Mouse (Mus musculus): Measurements from ENCODE around the gene Hist1h1e. TPM values are rescaled to one million over a fixed set of nuclear protein-coding genes. Genes with fewer than 3 reads are reported as not detected.
"Not testable (repeated sequence)": the region's sequence is repeated elsewhere in the genome, so short reads cannot be mapped to it uniquely, and the experiment has no call there.

The Hist1h1e gene
- polyA plus RNA-seq, 1 experiment = 2.4 TPM

- no peaks in the 10 kb centered on the region for H3K27me3 ChIP-seq (ENCODE audit: control insufficient read depth, insufficient read depth, low read length)
- peak within 1 kb of the TSS; percentile 73 for H3K4me3 ChIP-seq (ENCODE audit: low read depth, low read length)
- no peaks in the 10 kb centered on the region for H3K4me1 ChIP-seq (ENCODE audit: control insufficient read depth, insufficient read depth, insufficient read length, low read length)
- 1% methylated on average over 18 of the region's 18 CpGs for WGBS
- no peaks in the 10 kb centered on the region for H3K36me3 ChIP-seq (ENCODE audit: control insufficient read depth, insufficient read depth, low read length)
- H3K27ac ChIP-seq (ENCODE audit: insufficient read depth, low read depth, low read length) = peak within 1 kb of the TSS; percentile 79
- no peak for TF ChIP-seq POLR2A (IDR thresholded peaks at IDR 0.05; ENCODE audit: low read depth, low read length)
- no peak for TF ChIP-seq CTCF (IDR thresholded peaks at IDR 0.05; ENCODE audit: extremely low read depth, insufficient read length, insufficient replicate concordance, low read depth, low read length)
These were observed 47.0 kb downstream of the Hist1h1e start, which contains the start of gene Hist1h3d for GRCm38 (mm10) chr13:23575271-23575851. TSS of gene Hist1h3d (plus strand) at chr13:23575763.

- peak overlapping the region; percentile 79 for H3K27ac ChIP-seq (ENCODE audit: insufficient read depth, low read depth, low read length)
- 3% methylated on average over 15 of the region's 39 CpGs for WGBS
- H3K27me3 ChIP-seq (ENCODE audit: control insufficient read depth, insufficient read depth, low read length); H3K4me1 ChIP-seq (ENCODE audit: control insufficient read depth, insufficient read depth, insufficient read length, low read length); H3K36me3 ChIP-seq (ENCODE audit: control insufficient read depth, insufficient read depth, low read length): not testable (repeated sequence)
- peak overlapping the region; percentile 52 for H3K4me3 ChIP-seq (ENCODE audit: low read depth, low read length)
These were observed 47.7 kb downstream of the Hist1h1e start for GRCm38 (mm10) chr13:23574546-23575170.

GRCm38 (mm10) chr13:23573898-23574524 is 48.3 kb downstream of the Hist1h1e start, which contains the start of the genes Hist1h2bf and Hist1h2ad:
TSS of gene Hist1h2bf (minus strand) at chr13:23574196.
TSS of gene Hist1h2ad (plus strand) at chr13:23574381.
- not testable (repeated sequence) for H3K36me3 ChIP-seq (ENCODE audit: control insufficient read depth, insufficient read depth, low read length); H3K4me1 ChIP-seq (ENCODE audit: control insufficient read depth, insufficient read depth, insufficient read length, low read length); H3K27me3 ChIP-seq (ENCODE audit: control insufficient read depth, insufficient read depth, low read length)
- WGBS = under 1% methylated on average over 42 of the region's 42 CpGs
- Histone ChIP-seq H3K27ac (ENCODE audit: insufficient read depth, low read depth, low read length) (peak within 1 kb of the TSS; percentile 89), H3K4me3 (ENCODE audit: low read depth, low read length) (peak within 1 kb of the TSS; percentile 65)

- H3K4me1 ChIP-seq (ENCODE audit: control insufficient read depth, insufficient read depth, insufficient read length, low read length); H3K27me3 ChIP-seq (ENCODE audit: control insufficient read depth, insufficient read depth, low read length); H3K36me3 ChIP-seq (ENCODE audit: control insufficient read depth, insufficient read depth, low read length): not testable (repeated sequence)
- Histone ChIP-seq H3K27ac (ENCODE audit: insufficient read depth, low read depth, low read length) (peak overlapping the region; percentile 89), H3K4me3 (ENCODE audit: low read depth, low read length) (peak overlapping the region; percentile 65)
- 5% methylated on average over 20 of the region's 20 CpGs for WGBS
These were observed 49.1 kb downstream of the Hist1h1e start for GRCm38 (mm10) chr13:23573034-23573897.

- Histone ChIP-seq H3K36me3 (ENCODE audit: control insufficient read depth, insufficient read depth, low read length) (no peaks in the 10 kb centered on the region), H3K27me3 (ENCODE audit: control insufficient read depth, insufficient read depth, low read length) (no peaks in the 10 kb centered on the region), H3K4me3 (ENCODE audit: low read depth, low read length) (no peak overlapping the region), H3K4me1 (ENCODE audit: control insufficient read depth, insufficient read depth, insufficient read length, low read length) (no peaks in the 10 kb centered on the region), H3K27ac (ENCODE audit: insufficient read depth, low read depth, low read length) (no peak overlapping the region; the same call in 1 of the 2 replicates)
- 20% methylated on average over 2 of the region's 2 CpGs for WGBS
- TF ChIP-seq POLR2A (IDR thresholded peaks at IDR 0.05; ENCODE audit: low read depth, low read length) (no peak), CTCF (IDR thresholded peaks at IDR 0.05; ENCODE audit: extremely low read depth, insufficient read length, insufficient replicate concordance, low read depth, low read length) (no peak)
These were observed 49.9 kb downstream of the Hist1h1e start for GRCm38 (mm10) chr13:23572218-23573033.

- under 1% methylated on average over 19 of the region's 34 CpGs for WGBS
- Histone ChIP-seq H3K27ac (ENCODE audit: insufficient read depth, low read depth, low read length) (peak overlapping the region; percentile 90), H3K4me3 (ENCODE audit: low read depth, low read length) (peak overlapping the region; percentile 64)
- not testable (repeated sequence) for H3K36me3 ChIP-seq (ENCODE audit: control insufficient read depth, insufficient read depth, low read length); H3K4me1 ChIP-seq (ENCODE audit: control insufficient read depth, insufficient read depth, insufficient read length, low read length); H3K27me3 ChIP-seq (ENCODE audit: control insufficient read depth, insufficient read depth, low read length)
These were observed 50.7 kb downstream of the Hist1h1e start for GRCm38 (mm10) chr13:23571504-23572217.
